Comparison of ENCODE assay signal across 18 mouse cellular contexts in the genomic region with DNA sequence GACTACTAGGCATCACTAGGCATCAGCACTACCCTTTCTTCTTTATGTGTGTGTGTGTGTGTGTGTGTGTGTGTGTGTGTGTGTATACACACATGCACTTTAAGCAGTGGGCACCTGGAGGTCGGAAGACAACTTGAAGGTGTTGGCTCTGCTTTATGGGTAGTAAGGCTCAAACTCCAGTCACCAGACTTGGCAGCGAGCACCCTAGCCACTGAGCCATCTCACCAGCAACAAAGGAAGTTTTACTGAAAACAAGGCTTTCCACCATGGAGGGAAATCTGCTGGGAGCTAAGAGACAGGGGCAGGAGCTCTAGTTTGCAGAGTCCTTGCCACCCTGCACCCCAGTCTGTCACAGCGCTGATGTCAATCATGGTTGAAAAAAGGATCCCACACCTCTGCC. TPM values are rescaled to one million over a fixed set of nuclear protein-coding genes. Genes with fewer than 3 reads are reported as not detected.
DNase-seq lines count a peak whose midpoint lies in the region; ATAC-seq and TF ChIP-seq lines count a peak whose summit lies in the region.
"Had no signal": no experiment of that assay in that cellular context is flagged by ENCODE, and none has a peak within 500 bp of the region (broad histone marks: within the 10 kb centered on the region; RNA-seq: fewer than 3 reads in every experiment).

No protein-coding gene starts in this region.

- DNase-seq in hindbrain, embryonic 14.5 days (ENCODE audit: low spot score): no peak
- DNase-seq in hindbrain, embryonic 11.5 days (ENCODE audit: low spot score): no peak
- no peak for DNase-seq in limb, embryonic 10.5 days (ENCODE audit: low spot score)
- DNase-seq in forebrain, postnatal 0 days: no peak
- DNase-seq in lung, postnatal 14 days: no peak
- DNase-seq: adrenal gland, adult 2 months; cerebellum, adult 11 months; cerebellum, postnatal 25 days; gastrocnemius, adult 2 months; heart, adult 11 months; lung, postnatal 4 days; right cerebral cortex, postnatal 4 days had no signal

- no peak for TF ChIP-seq CTCF in forebrain, postnatal 0 days (IDR thresholded peaks at IDR 0.05; ENCODE audit: low read depth)

- no peak overlapping the region for H3K9ac ChIP-seq in hindbrain, embryonic 14.5 days
- no peak overlapping the region for H3K9ac ChIP-seq in hindbrain, embryonic 11.5 days (ENCODE audit: low read depth, low read length)
- no peak overlapping the region; the same call in 1 of the 2 replicates for H3K9ac ChIP-seq in limb, embryonic 12.5 days (replicated peaks)
- no peak overlapping the region for H3K9ac ChIP-seq in forebrain, embryonic 15.5 days (replicated peaks)
- no peak overlapping the region for H3K9ac ChIP-seq in forebrain, postnatal 0 days
- H3K9ac ChIP-seq: neural tube, embryonic 12.5 days had no signal

- H3K4me3 ChIP-seq in hindbrain, embryonic 14.5 days (replicated peaks; ENCODE audit: low read length): no peak overlapping the region
- H3K4me3 ChIP-seq in hindbrain, embryonic 11.5 days (ENCODE audit: low read depth, low read length): no peak overlapping the region
- H3K4me3 ChIP-seq in limb, embryonic 12.5 days (replicated peaks): no peak overlapping the region
- no peak overlapping the region for H3K4me3 ChIP-seq in limb, embryonic 10.5 days
- no peak overlapping the region for H3K4me3 ChIP-seq in forebrain, embryonic 15.5 days
- no peak overlapping the region for H3K4me3 ChIP-seq in forebrain, postnatal 0 days (ENCODE audit: low read depth, low read length)
- H3K4me3 ChIP-seq: embryonic facial prominence, embryonic 10.5 days; gastrocnemius, adult 2 months; neural tube, embryonic 12.5 days had no signal

- peak overlapping the region; percentile 71; the same call in 1 of the 2 replicates for H3K27ac ChIP-seq in hindbrain, embryonic 14.5 days
- H3K27ac ChIP-seq in hindbrain, embryonic 11.5 days (ENCODE audit: low read depth, low read length): no peak overlapping the region
- H3K27ac ChIP-seq in limb, embryonic 12.5 days: peak overlapping the region; percentile 18; the same call in 1 of the 2 replicates
- no peak overlapping the region for H3K27ac ChIP-seq in limb, embryonic 10.5 days
- H3K27ac ChIP-seq in forebrain, embryonic 15.5 days (replicated peaks): peak overlapping the region; percentile 85
- 0 out of 2 replicates have a peak overlapping the region, but pooled peaks have one; percentile 15 for H3K27ac ChIP-seq in forebrain, postnatal 0 days (ENCODE audit: low read depth, low read length)
- H3K27ac ChIP-seq: embryonic facial prominence, embryonic 10.5 days; gastrocnemius, adult 2 months; neural tube, embryonic 12.5 days had no signal

- ATAC-seq in hindbrain, embryonic 14.5 days (ENCODE audit: low FRiP score): no peak
- ATAC-seq in hindbrain, embryonic 11.5 days (ENCODE audit: low FRiP score): no peak
- no peak for ATAC-seq in limb, embryonic 12.5 days (ENCODE audit: insufficient number of reproducible peaks, insufficient read depth, low FRiP score, low TSS enrichment, low read depth)
- ATAC-seq in forebrain, embryonic 15.5 days (replicated peaks): no peak
- no peak for ATAC-seq in forebrain, postnatal 0 days
- ATAC-seq: CD4-positive, CD25-positive, alpha-beta regulatory T cell, adult 4 months; midbrain, embryonic 16.5 days had no signal

- peaks cover 30% of the 10 kb centered on the region for H3K36me3 ChIP-seq in hindbrain, embryonic 14.5 days (replicated peaks; ENCODE audit: control insufficient read depth, insufficient read depth)
- H3K36me3 ChIP-seq in hindbrain, embryonic 11.5 days (ENCODE audit: control insufficient read depth, insufficient read depth, low read length): no peaks in the 10 kb centered on the region
- H3K36me3 ChIP-seq in limb, embryonic 12.5 days: peaks cover 14% of the 10 kb centered on the region
- peaks cover 15% of the 10 kb centered on the region for H3K36me3 ChIP-seq in limb, embryonic 10.5 days
- H3K36me3 ChIP-seq in forebrain, embryonic 15.5 days: peaks cover 15% of the 10 kb centered on the region
- H3K36me3 ChIP-seq in forebrain, postnatal 0 days (ENCODE audit: insufficient read depth): peaks cover 12% of the 10 kb centered on the region

- no peak overlapping the region for H3K4me2 ChIP-seq in hindbrain, embryonic 14.5 days (replicated peaks)
- H3K4me2 ChIP-seq in hindbrain, embryonic 11.5 days (replicated peaks; ENCODE audit: low read depth, low read length): no peak overlapping the region
- no peak overlapping the region for H3K4me2 ChIP-seq in limb, embryonic 12.5 days
- no peak overlapping the region for H3K4me2 ChIP-seq in forebrain, embryonic 15.5 days (replicated peaks)
- no peak overlapping the region for H3K4me2 ChIP-seq in forebrain, postnatal 0 days (ENCODE audit: low read depth)
- H3K4me2 ChIP-seq: neural tube, embryonic 12.5 days had no signal

- H3K27me3 ChIP-seq in hindbrain, embryonic 14.5 days (ENCODE audit: control insufficient read depth, insufficient read depth, low read length): no peaks in the 10 kb centered on the region
- no peaks in the 10 kb centered on the region for H3K27me3 ChIP-seq in hindbrain, embryonic 11.5 days (ENCODE audit: control insufficient read depth, insufficient read depth, low read length)
- H3K27me3 ChIP-seq in limb, embryonic 12.5 days: no peaks in the 10 kb centered on the region
- no peaks in the 10 kb centered on the region for H3K27me3 ChIP-seq in limb, embryonic 10.5 days (ENCODE audit: low read depth, poor library complexity, severe bottlenecking)
- H3K27me3 ChIP-seq in forebrain, embryonic 15.5 days: no peaks in the 10 kb centered on the region
- H3K27me3 ChIP-seq in forebrain, postnatal 0 days (ENCODE audit: insufficient read depth, low read length): no peaks in the 10 kb centered on the region
- H3K27me3 ChIP-seq: neural tube, embryonic 12.5 days had no signal

- H3K4me1 ChIP-seq in hindbrain, embryonic 14.5 days (replicated peaks; ENCODE audit: control insufficient read depth, insufficient read depth, low read length): peaks cover 8% of the 10 kb centered on the region
- H3K4me1 ChIP-seq in hindbrain, embryonic 11.5 days (replicated peaks; ENCODE audit: control insufficient read depth, insufficient read depth, low read length): no peaks in the 10 kb centered on the region
- peaks cover 25% of the 10 kb centered on the region for H3K4me1 ChIP-seq in limb, embryonic 12.5 days (replicated peaks)
- H3K4me1 ChIP-seq in limb, embryonic 10.5 days: peaks cover 3% of the 10 kb centered on the region; the same call in 1 of the 2 replicates
- H3K4me1 ChIP-seq in forebrain, embryonic 15.5 days: peaks cover 30% of the 10 kb centered on the region
- H3K4me1 ChIP-seq in forebrain, postnatal 0 days (ENCODE audit: insufficient read depth): no peaks in the 10 kb centered on the region

- 80% methylated on average over 3 of the region's 3 CpGs for WGBS in hindbrain, embryonic 14.5 days
- 91% methylated on average over 3 of the region's 3 CpGs for WGBS in hindbrain, embryonic 11.5 days
- whole genome bisulfite sequencing in limb, embryonic 12.5 days: 69% methylated on average over 3 of the region's 3 CpGs
- WGBS in limb, embryonic 10.5 days: 82% methylated on average over 3 of the region's 3 CpGs
- 76% methylated on average over 3 of the region's 3 CpGs for WGBS in forebrain, embryonic 15.5 days
- 68% methylated on average over 3 of the region's 3 CpGs for WGBS in forebrain, postnatal 0 days

- H3K9me3 ChIP-seq in hindbrain, embryonic 14.5 days (ENCODE audit: control insufficient read depth, low read length): no peaks in the 10 kb centered on the region
- no peaks in the 10 kb centered on the region for H3K9me3 ChIP-seq in hindbrain, embryonic 11.5 days (ENCODE audit: control insufficient read depth, low read length)
- no peaks in the 10 kb centered on the region for H3K9me3 ChIP-seq in limb, embryonic 12.5 days
- no peaks in the 10 kb centered on the region for H3K9me3 ChIP-seq in limb, embryonic 10.5 days (replicated peaks)
- H3K9me3 ChIP-seq in forebrain, embryonic 15.5 days: no peaks in the 10 kb centered on the region
- no peaks in the 10 kb centered on the region for H3K9me3 ChIP-seq in forebrain, postnatal 0 days (ENCODE audit: low read length)
- H3K9me3 ChIP-seq: embryonic facial prominence, embryonic 10.5 days; neural tube, embryonic 12.5 days had no signal

RNA-seq across cellular contexts. Expression of a gene that starts 15.7 kb away (rescaled TPM):
- polyA plus RNA-seq in hindbrain, embryonic 14.5 days (2014; fragmentation: Nextera tagmentation; extraction: Ambion mirVana): 9.5 and 10.0 TPM in 2 replicates
- 7.1 and 7.5 TPM in 2 replicates for polyA plus RNA-seq in hindbrain, embryonic 11.5 days (2014; fragmentation: Nextera tagmentation; extraction: Ambion mirVana)
- polyA plus RNA-seq in limb, embryonic 12.5 days (2016; fragmentation: Nextera tagmentation; extraction: Ambion mirVana): 5.4 and 6.4 TPM in 2 replicates
- 4.5 and 6.0 TPM in 2 replicates for polyA plus RNA-seq in limb, embryonic 10.5 days (2016; fragmentation: Nextera tagmentation; extraction: Ambion mirVana)
- 6.9 and 7.4 TPM in 2 replicates for polyA plus RNA-seq in forebrain, embryonic 15.5 days (2015; fragmentation: Nextera tagmentation; extraction: Ambion mirVana)
- total RNA-seq in forebrain, postnatal 0 days (2014; rRNA removed): 4.2 and 5.3 TPM in 2 replicates
- 2.8 and 4.1 TPM in 2 replicates for polyA plus RNA-seq in forebrain, postnatal 0 days (2015; fragmentation: Nextera tagmentation; extraction: Ambion mirVana)

Comparison
In these comparisons a context has a peak if more than half of its experiments do, and no peak if none do; other contexts are left out.
1. H3K27ac ChIP-seq: peak in hindbrain, embryonic 14.5 days (single experiment), limb, embryonic 12.5 days (single experiment), forebrain, embryonic 15.5 days (single experiment) and forebrain, postnatal 0 days (single experiment); none in hindbrain, embryonic 11.5 days (single experiment) and limb, embryonic 10.5 days (single experiment).